Mouse (Mus musculus) granulocyte monocyte progenitor cell, adult 5-6 weeks (primary cell): ENCODE data around the gene Smim12. TPM values are rescaled to one million over a fixed set of nuclear protein-coding genes. Genes with fewer than 3 reads are reported as not detected.

ENCODE experiments used
- total RNA-seq, 2 experiments: library from RNA; stranded (forward) in 1 of 2; stranded (reverse) in 1 of 2; fragments of 200-712, 200-1000 nt in 1 of 2; fragments of >200 nt in 1 of 2; fragmentation: Nextera tagmentation in 1 of 2; gene quantifications; 2 replicates each; pipeline ENCODE4 v1.2.3; 2014 to 2017

Smim12 gene
- total RNA-seq, 2 experiments from 2014 or later, result 30.4 to 35.1 TPM

Other genes starting within 250 kb of the Smim12 start
- 384 and 480 TPM in 2 replicates for gene Sfpq, start 222.5 kb upstream of the Smim12 start, total RNA-seq (2014; fragmentation: Nextera tagmentation)
- 580 and 667 TPM in 2 replicates for gene Sfpq, start 222.5 kb upstream of the Smim12 start, total RNA-seq (2017)
- 7.9 and 10.5 TPM in 2 replicates for gene Zmym1, start 182.6 kb upstream of the Smim12 start, total RNA-seq (2014; fragmentation: Nextera tagmentation)
- gene Zmym1, start 182.6 kb upstream of the Smim12 start, total RNA-seq (2017), result 15.1 and 18.8 TPM in 2 replicates
- 14.4 and 20.7 TPM in 2 replicates for gene Zmym6, start 166.4 kb upstream of the Smim12 start, total RNA-seq (2014; fragmentation: Nextera tagmentation)
- gene Zmym6, start 166.4 kb upstream of the Smim12 start, total RNA-seq (2017), result 12.4 and 16.5 TPM in 2 replicates
- 13.4 and 16.3 TPM in 2 replicates for gene Tmem35b, start 120.1 kb upstream of the Smim12 start, total RNA-seq (2014; fragmentation: Nextera tagmentation)
- 7.2 and 9.2 TPM in 2 replicates for gene Tmem35b, start 120.1 kb upstream of the Smim12 start, total RNA-seq (2017)
- not detected in 2 replicates for gene Dlgap3, start 74.6 kb upstream of the Smim12 start, total RNA-seq (2014; fragmentation: Nextera tagmentation)
- 0.04 TPM in 1 of 2 replicates, not detected in the other for gene Dlgap3, start 74.6 kb upstream of the Smim12 start, total RNA-seq (2017)
- not detected in 2 replicates for gene Gja4, start 70.3 kb downstream of the Smim12 start, total RNA-seq (2014; fragmentation: Nextera tagmentation)
- gene Gja4, start 70.3 kb downstream of the Smim12 start, total RNA-seq (2017), result not detected in 2 replicates
- gene Gjb3, start 87.1 kb downstream of the Smim12 start, total RNA-seq (2014; fragmentation: Nextera tagmentation), result not detected in 2 replicates
- 0.69 and 0.82 TPM in 2 replicates for gene Gjb3, start 87.1 kb downstream of the Smim12 start, total RNA-seq (2017)
- gene Gjb4, start 110.3 kb downstream of the Smim12 start, total RNA-seq (2014; fragmentation: Nextera tagmentation), result not detected in 2 replicates
- not detected in 2 replicates for gene Gjb4, start 110.3 kb downstream of the Smim12 start, total RNA-seq (2017)
- not detected in 2 replicates for gene Gjb5, start 114.4 kb downstream of the Smim12 start, total RNA-seq (2014; fragmentation: Nextera tagmentation)
- not detected in 2 replicates for gene Gjb5, start 114.4 kb downstream of the Smim12 start, total RNA-seq (2017)